Mouse (Mus musculus): ENCODE data around the gene Ccdc30. TPM values are rescaled to one million over a fixed set of nuclear protein-coding genes. Genes with fewer than 3 reads are reported as not detected.

The Ccdc30 gene
- total RNA-seq (2022) = under 1 TPM in 1 of 4 experiments, not detected in 3; 0.29 TPM

GRCm38 (mm10) chr4:119415072-119415753 lies at the start of gene Ccdc30:
Ccdc30 (minus strand) TSS chr4:119415521.
- peak; percentile 24 to 43 for DNase-seq (ENCODE audit: low spot score in 2 of 2)

- DNase-seq (ENCODE audit: low spot score in 2 of 2) = no peak
These were observed 48.6 kb upstream of the Ccdc30 start for GRCm38 (mm10) chr4:119463756-119464419.

DNA sequence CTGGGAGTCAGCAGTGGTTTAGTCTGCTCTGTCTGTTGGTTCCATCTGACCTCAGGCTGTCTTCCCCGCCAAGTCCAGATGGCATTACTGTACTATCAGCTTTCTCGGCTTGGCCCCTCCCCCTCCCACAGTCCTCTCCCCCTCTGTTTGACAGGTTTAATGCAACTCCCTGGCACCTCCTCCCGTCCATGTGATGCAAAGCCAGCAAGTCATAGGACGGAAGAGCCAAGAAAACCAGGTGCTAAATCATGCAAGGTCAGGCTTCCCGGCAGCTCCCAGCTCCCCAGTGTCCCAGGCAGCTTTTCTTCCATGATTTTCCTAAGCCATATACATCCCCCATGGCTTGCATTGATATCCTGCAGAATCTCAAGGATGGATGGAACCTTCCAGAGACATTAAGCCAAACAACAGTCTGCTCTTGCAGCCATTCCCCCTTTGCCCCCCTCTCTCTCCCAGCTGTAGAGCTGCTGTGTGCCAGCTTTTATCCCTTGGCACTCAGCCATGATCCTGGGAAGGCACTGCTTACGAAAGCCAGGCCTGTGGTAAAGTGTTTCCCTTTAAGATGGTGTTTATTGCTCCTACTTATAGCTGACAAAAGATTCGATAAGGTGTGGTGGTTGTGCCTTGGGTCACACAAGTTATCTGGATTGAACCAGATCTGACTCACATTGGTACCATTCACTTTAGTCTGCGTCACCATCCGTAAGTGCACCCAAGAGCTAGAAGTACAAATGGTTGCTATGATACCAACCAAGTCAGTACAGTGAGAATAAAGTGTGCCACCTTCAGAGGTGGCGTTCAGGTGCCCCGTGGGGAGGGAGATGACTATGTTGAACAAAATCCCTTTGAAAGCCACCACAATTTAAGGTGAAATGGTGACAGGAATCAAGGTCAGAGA lies 47.8 kb upstream of the Ccdc30 start:
- peak; percentile 61 to 78 for DNase-seq (ENCODE audit: low spot score in 2 of 2)

DNA sequence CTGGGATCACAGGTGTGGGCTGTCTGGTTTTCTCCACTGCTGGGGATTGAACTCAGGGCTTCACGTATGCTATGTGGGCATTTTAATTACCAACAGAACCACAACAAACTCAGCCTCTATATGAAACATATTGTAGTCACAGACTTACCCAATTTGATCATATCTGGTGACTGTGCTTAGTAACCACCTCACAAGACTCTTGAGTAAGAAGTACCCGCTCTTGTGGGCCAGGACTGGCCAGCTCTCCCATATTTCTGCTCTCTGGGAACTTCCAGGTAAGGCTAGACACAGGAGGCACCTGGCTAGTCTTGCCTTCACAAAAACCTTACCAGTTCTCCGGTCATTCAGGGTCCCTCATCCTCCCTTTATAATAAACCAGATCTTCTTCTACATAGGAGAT lies 47.1 kb upstream of the Ccdc30 start:
- no peak for DNase-seq (ENCODE audit: low spot score in 2 of 2)

- DNase-seq (ENCODE audit: low spot score in 2 of 2) = peak; percentile 6 to 30
These were observed 45.4 kb upstream of the Ccdc30 start for GRCm38 (mm10) chr4:119460728-119461141.

GRCm38 (mm10) chr4:119460296-119460695 lies 45.0 kb upstream of the Ccdc30 start:
- no peak for DNase-seq (ENCODE audit: low spot score in 2 of 2)

DNA sequence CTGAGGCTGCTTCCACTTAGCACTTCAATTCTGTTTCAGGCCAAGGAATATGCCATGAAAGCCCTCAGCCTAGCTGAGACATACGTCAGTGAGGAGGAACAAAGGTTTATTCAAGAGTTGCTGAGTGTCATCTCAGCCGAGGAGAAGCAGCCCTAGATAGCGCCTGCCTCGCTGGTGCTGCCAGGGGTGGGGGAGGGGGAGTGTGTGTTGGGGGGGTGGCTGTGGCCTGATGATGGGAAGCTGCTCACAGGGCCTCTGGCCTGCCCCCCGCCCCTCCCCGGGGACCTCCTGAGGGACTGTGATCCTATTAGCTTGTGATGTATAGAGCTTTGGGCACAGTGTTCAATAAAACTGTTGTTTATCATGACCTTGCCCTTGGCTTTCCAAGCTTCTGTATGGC lies 38.2 kb upstream of the Ccdc30 start:
- no peak for DNase-seq (ENCODE audit: low spot score in 2 of 2)

- DNase-seq (ENCODE audit: low spot score in 2 of 2) = no peak
These were observed 37.8 kb upstream of the Ccdc30 start for GRCm38 (mm10) chr4:119453128-119453527.

- DNase-seq (ENCODE audit: low spot score in 2 of 2) = no peak
These were observed 35.1 kb upstream of the Ccdc30 start for GRCm38 (mm10) chr4:119450436-119450835.

DNA sequence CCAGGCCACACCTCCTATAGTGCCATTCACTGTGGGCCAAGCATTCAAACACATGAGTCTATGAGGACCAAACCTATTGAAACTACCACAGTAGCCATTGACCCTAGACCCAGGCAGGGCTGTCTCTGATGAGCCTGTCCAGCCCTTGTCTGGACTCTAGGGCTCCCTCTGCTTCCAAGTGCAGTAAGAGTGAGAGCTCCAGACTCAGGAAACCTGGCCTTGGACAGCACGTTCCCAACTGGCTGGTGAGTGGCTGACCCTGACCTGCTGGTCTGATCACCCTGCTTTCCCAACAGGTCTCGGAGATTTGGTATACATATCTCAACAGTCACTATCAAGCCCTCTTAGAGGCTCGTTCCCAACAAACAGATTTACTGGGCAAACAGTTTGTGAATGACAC lies 32.5 kb upstream of the Ccdc30 start:
- no peak for DNase-seq (ENCODE audit: low spot score in 2 of 2)

DNA sequence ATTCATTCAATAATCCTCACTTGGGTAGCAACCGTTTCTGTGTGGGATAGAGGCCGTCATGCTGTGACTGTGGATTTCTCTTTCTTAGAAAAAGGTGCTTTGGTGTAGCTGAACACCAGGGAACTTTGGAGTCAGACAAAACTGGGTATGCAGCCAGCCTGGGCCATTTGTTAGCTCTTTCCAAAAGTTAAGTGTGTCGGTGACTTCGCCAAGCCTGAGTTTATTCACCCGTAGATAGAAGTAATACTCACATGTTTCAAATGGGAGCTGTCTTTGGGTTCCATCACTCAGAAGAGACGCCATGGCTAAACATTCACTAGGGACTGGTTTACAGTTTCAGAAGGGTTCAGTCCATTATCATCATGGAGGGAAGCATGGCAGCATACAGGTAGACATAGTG lies 31.9 kb upstream of the Ccdc30 start:
- no peak for DNase-seq (ENCODE audit: low spot score in 2 of 2)

DNA sequence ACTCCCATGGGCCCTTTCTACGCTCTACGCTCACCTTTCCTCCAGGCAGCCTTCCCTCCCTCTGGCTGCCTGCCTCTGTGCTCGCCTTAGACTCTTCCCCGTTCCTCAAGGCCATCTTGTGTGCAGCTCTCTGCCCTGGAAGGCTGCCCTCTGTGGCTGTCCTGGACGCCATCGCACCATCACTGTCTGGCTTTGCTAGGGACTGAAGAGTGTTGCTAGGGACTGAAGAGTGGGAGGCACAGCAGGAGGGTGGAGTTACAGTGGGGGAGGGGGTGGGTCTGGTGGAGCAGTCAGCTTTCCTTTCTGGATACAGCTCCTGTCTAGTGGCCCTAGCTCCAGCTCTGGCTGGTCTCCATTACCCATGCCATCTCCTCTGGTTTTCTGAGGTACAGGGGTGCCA lies 27.2 kb upstream of the Ccdc30 start:
- DNase-seq (ENCODE audit: low spot score in 2 of 2) = no peak

DNA sequence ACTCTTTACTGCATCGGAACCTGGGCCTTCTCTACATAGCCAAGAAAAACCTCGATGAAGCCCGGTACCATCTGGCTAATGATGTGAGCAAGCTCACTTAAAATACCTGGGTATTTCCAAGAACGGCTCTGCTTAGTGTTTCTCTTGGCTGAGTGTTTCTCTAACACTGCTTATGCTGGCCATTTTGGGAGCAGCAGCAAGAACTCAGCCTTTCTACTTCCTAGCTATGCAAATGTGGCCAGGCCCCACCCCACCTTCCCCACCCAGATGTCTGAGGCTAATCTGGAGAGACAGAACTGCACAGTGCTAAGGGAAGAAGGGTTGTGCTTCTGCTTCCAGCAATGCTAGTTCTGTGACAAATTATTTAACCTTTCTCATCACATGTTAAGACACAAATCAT lies 26.5 kb upstream of the Ccdc30 start:
- no peak for DNase-seq (ENCODE audit: low spot score in 2 of 2)

DNA sequence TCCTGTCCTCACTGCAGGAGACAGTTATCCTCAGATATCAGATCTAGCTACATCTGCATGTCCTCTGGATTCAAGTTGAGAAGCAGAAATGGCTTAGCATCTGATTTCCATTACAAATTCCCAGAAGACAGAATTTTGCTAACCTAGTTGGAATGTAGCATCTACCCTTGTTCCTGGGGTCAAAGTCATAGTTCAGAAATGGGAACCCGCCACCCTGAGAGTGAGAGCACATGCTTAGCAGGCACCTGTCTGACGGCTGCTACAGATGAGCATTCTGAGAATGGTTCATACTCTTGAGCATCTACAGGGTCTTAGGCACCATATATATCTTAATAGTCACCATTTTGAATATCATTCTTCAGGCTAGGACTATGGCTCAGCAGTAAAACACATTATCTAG lies 22.6 kb upstream of the Ccdc30 start:
- no peak for DNase-seq (ENCODE audit: low spot score in 2 of 2)

DNA sequence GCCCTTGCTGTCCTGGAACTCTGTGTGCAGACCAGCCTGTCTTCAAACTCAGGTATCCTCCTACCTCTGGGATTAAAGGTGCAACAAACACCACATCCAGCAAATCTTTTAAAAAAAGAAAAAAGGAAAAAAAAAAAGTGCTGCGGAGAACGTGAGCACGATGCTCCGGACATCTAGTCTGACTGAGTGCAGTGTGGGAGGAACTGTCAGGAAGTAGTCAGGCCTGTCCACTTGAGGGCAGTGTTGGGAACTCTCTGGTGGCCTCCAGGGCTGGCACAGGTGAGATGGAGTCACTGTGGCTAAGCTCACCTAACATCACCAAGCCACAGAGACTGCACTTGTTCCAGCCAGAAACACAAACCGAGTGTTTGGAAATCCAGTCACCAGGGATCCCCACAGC lies 15.4 kb upstream of the Ccdc30 start:
- peak in 1 of 2 experiments; percentile 23 for DNase-seq (ENCODE audit: low spot score in 2 of 2)

- no peak for DNase-seq (ENCODE audit: low spot score in 2 of 2)
These were observed 12.4 kb upstream of the Ccdc30 start for GRCm38 (mm10) chr4:119427680-119428079.

GRCm38 (mm10) chr4:119425601-119426000 lies 10.3 kb upstream of the Ccdc30 start:
- DNase-seq (ENCODE audit: low spot score in 2 of 2) = no peak

DNA sequence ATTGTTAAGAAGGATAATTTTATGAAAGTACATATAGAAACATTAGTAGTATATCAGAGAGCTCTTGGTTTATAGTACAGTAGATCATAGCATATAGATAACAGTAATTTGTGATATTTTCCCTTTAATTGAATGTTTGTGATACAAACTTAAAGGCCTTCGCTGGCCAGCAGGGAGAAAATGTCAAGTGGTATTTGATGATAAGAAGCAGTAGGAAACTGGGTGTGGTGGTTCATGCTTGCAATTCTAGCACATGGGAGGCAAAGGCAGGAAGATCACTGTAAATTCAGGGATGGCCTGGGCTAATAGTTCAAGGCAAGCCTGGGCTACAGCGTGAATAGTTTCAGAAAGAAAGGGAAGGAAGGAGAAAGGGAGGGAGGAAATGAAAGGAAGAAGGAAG lies 9.8 kb upstream of the Ccdc30 start:
- no peak for DNase-seq (ENCODE audit: low spot score in 2 of 2)

DNA sequence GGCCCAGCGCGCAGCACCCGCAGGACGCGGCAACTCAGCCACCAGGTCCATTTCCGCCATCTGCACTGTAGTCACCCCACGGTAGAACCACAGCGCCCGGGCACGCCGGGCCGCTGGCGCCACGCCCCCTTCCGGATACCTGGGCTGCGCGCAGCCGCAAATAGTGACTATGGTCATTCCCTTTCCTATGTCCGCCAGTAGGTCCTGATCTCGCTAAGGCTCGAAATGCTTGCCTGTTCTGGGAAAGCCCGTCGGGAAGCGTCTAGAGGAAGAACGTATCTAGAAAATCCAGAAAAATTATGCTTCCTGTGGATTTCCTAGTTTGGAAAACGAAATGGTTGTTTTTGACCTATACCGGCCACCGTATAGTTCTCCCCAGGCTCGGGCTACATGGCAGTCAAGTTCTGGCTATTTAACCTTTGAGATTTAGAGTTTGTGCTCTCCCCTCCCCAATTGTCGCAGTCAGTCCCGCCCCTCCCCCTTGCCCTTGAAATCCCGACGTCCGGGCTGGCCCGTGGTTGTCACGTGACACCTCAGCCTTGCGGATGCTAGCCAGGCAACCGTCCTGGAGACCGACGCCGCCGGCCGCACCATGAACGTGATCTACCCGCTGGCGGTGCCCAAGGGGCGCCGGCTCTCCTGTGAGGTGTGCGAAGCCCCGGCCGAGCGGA lies 7.1 kb upstream of the Ccdc30 start, which contains the start of the genes Ppcs and Zmynd12:
TSS of gene Ppcs (minus strand) at position 127 of the 671 bp plus-strand sequence.
TSS of gene Zmynd12 (plus strand) at position 521 of the 671 bp plus-strand sequence.
- DNase-seq (ENCODE audit: low spot score in 2 of 2) = peak; percentile 76 to 85

DNA sequence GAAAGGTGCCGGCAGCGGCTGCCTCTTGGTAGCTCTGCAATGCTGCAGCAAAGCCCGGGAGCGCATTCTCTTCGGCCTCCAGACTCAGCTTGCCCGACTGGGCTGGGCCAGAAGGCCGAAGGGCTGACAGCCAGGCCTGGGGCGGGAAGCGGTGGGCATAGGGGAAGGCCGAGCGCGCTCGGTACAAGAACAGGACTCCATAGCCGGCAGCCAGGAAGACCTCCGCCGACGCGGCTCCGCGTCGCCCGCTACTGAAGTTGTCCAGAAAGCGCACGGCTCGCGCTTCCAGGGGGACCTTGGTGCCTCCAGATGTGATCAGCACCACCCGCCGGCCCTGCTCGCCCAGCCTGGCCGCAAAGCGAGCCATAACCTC lies 6.6 kb upstream of the Ccdc30 start:
- DNase-seq (ENCODE audit: low spot score in 2 of 2) = peak in 1 of 2 experiments; percentile 6

DNA sequence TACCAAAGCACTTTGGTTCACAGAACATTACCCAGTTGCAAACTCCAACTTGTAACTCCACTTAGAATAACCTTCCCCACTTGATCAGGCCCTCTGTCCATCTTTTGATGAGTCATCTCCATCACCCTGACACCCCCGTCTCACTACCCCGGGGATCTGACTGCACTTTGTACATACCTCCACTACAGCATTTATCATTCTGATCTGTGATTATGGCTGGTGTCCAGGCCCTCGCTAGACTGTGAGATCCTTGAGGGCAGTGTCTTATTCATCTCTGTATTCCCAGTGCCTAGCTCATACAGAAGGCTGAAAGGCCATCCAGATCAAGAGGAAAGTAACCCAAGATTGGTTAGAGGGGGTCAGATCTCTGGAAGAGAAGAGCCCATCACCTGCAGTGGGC lies 5.9 kb upstream of the Ccdc30 start:
- no peak for DNase-seq (ENCODE audit: low spot score in 2 of 2)
